Mouse (Mus musculus) brain, embryonic 18.5 days (tissue): Measurements from ENCODE around the gene Fshb.

ENCODE experiments used
- DNase-seq: peaks from one replicate; pipeline ENCODE4 v3.0.0-alpha.2; 2012; ENCODE audit warnings: low read depth, low spot score

Fshb gene

GRCm38 (mm10) chr2:107059556-107059955, at the start of gene Fshb:
Fshb (minus strand) TSS chr2:107059656.
- no peak for DNase-seq

- no peak for DNase-seq
Observed at GRCm38 (mm10) chr2:107084256-107084655, 24.8 kb upstream of the Fshb start.

DNA sequence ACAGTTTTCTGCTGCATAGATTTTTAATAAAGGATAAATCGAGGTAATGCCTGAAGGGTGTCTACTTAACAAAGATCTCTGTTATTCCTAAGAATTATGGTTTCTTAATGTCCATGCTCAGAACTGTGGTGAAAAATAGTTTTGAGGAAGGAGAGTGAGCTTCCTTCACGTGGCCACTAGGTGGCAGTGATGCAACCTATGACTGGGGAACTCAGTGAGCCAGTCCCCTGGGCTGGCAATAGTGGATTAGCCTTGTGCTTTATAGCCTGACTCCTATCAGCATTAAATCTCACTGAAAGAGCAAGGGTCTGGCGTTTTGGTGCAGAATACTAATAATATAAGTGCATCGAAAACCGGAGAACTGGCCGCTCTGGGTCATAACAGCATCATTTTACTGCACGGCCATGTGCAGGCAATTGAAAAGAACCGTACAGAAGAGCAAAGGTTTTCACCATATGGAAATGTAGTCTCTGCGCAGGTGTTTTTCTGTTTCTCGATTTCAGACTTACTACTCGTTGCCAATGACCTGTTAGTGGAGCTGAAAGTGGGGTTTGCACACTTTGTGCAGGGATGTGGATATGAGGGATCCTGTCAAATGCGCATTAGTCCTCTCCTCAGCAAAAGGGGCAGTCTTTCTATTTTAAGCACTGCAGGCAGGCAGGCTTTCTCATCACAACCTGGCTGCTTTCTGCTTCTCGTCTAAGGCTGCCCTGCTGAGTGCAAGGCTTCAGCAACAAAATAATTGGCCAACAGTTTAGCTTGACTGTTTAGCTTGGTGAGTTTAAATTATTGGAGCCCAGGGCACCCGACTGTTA, 23.8 kb upstream of the Fshb start:
- peak; percentile 10 for DNase-seq

- no peak for DNase-seq
Observed at GRCm38 (mm10) chr2:107063260-107063659, 3.8 kb upstream of the Fshb start.

DNA sequence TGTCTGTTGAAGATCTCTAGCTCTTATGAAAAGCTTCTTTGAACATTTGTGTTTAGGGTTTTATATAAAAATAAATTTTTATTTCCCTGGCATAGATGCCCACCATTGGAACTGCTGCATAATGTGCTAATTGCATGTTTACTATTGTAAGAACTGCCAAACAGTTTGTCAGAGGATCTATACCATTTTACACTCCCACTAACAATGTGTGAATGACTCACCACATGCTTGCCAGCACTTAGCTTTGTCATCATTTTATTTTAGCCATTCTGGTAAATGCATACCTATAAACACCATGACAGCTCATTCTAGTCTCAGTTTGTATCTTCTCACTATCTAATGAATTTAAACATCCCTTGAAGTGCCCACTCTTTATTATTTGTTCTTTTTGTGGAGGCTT, 13.5 kb downstream of the Fshb start:
- DNase-seq, result no peak

- no peak for DNase-seq
Observed at GRCm38 (mm10) chr2:107040816-107041215, 18.6 kb downstream of the Fshb start.

DNA sequence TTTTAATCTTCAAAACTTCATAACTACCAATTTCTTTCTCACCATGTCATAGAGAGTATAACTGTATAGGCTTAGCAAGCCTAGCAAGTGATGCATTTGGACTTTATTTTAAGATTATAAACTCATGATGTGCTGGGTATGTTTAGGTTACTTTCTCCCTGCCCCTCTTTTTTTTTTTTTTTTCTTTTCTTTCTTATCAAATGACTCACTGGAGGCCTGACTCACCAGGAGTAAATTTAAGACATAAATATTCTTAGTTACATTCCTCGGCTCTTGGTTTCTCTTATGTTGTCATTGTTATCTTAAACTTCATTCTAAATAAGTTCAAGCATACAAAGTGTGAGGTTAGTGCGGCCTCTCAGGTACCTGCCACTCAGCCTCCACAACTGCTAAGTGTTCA, 23.5 kb downstream of the Fshb start:
- no peak for DNase-seq

DNA sequence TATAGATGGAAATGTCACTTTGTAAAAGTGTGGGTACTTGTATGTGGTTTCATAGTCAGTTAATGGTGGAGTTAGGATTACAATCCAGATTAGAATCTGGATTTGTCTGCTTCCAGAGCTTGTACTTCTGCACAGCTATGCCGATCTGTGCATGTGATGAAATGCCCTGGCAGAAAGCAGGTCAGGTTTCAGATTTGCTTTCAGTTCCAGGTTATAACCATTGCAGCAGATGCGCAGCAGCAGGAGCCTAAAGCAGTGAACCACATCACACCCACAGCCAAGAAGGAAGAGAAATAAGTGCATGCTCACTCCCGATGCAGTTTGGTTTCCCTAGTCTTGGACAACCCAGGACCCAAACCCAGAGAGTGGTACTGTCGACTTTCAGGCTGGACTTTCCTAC, 34.8 kb downstream of the Fshb start:
- DNase-seq, result no peak

DNA sequence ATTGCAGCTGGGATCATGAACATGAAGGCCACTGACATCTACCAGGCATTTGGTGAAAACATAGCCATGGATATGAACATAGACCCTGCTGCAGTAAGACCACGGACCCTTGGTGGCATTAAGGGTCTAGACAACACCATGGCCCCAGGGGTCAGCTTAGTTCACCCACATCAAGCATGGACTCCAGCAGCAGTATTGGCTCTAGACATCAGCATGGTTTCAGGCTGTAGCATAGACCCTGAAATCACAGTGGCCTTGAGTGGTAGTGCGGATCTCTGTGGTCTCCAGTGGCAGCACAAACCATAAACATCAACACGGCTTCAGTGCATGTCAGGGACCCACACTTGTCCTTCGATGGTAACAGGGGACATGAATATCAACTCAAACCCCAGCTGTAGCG, 36.7 kb downstream of the Fshb start:
- DNase-seq, result no peak

GRCm38 (mm10) chr2:107019331-107019730, 40.1 kb downstream of the Fshb start:
- no peak for DNase-seq

DNA sequence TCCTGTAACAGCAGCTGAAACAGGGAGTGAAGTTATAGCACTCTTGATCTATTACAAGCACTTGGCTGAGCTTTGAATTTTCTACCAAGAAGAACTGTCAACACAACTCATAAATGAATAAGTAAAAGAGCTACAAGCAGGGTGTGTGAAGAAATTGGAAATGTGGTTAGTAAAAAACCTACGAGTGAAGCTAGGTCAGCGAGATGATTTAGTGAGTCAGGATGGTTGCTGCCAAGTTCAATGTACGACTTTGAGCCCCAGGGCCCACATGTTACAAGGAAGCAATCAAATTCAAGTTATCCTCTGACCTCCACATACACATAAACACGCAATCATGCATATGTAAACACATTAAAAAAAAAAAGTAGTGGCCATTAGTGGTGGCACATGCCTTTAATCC, 46.3 kb downstream of the Fshb start:
- no peak for DNase-seq

- DNase-seq, result no peak
Observed at GRCm38 (mm10) chr2:107012318-107012717, 47.1 kb downstream of the Fshb start.

- no peak for DNase-seq
Observed at GRCm38 (mm10) chr2:107010160-107010559, 49.3 kb downstream of the Fshb start.

DNA sequence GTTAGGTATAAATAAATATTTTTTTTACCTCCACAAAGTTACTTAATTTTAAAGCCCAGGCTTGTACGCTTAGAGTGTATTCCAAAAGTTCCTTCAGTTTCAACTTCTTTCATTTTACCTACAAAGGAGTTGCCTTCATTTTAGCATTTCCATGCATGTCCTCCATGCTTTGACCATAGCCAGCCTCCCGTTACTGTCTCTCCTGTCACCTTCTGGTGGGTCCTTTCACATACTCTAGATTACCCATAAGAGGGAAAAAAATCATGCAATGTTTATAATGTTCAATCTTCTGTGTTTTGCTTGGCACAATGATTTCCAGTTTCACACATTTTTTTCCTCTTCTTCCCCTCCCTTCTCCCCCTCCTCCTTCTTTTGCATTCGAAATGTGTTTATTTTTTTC, 53.1 kb downstream of the Fshb start:
- DNase-seq, result no peak
